Mouse (Mus musculus): Measurements from ENCODE around the gene Lipt2. TPM values are rescaled to one million over a fixed set of nuclear protein-coding genes. Genes with fewer than 3 reads are reported as not detected.

The Lipt2 gene
- total RNA-seq, 2 experiments from 2014 or later = not detected

DNA sequence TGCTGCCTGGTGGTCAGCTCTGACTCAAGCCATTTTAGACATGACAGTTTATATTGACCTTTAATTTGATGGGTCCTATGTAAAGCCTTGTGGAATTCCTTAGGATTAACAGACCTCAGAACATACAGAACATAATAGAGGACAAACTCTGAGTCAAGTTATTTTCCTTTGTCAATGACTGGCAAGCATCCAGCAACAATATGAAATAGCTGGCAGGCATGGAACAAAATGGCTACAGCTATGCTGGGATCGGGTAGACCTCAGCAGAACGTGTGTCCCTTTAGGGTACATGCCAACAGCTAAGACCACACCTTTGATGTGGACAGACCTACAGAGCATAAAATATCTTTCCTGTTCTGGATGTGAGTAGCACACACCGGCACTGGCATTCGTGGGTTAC lies 4.4 kb downstream of the Lipt2 start:
- no peak for ATAC-seq (replicated peaks; ENCODE audit: low FRiP score, poor library complexity, severe bottlenecking)

DNA sequence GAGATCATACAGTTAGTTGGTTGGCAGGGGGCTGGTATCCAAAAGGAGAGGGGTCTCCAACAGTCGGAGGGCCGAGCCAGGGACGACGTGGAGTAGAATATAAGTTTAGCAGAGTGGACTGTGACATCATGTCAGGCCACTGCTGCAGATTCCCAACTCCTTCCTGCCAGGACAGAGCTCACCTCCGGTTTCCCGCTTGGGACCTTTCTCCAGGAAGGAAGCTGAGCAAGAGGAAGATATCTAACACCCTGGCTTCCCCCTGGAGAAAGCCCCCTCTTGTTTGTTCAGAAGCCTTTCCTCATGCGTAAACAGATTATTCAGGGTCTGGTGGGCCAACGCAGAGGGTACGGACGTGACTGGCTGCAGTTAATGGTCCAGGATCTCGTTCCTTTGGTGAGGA lies 9.6 kb downstream of the Lipt2 start:
- ATAC-seq (replicated peaks; ENCODE audit: low FRiP score, poor library complexity, severe bottlenecking) = no peak

DNA sequence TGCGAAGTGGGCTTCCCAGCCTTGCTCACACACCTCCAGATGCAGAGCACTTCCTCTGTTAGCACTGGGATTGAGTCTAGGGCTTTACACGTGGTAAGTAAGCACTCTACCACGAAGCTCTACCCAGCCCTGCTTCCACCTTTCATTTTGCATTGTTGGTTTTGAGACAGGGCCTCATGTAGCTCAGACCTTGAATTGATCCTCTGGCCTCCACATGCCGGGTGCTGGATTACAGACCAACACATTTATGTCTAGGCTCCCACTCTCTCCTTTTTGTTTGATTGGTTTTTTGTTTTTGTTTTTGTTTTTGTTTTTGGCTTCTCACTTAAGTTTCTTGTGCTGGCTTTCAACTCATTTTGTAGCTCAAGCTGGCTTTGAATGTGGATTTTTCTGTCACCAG lies 11.7 kb downstream of the Lipt2 start:
- no peak for ATAC-seq (replicated peaks; ENCODE audit: low FRiP score, poor library complexity, severe bottlenecking)

DNA sequence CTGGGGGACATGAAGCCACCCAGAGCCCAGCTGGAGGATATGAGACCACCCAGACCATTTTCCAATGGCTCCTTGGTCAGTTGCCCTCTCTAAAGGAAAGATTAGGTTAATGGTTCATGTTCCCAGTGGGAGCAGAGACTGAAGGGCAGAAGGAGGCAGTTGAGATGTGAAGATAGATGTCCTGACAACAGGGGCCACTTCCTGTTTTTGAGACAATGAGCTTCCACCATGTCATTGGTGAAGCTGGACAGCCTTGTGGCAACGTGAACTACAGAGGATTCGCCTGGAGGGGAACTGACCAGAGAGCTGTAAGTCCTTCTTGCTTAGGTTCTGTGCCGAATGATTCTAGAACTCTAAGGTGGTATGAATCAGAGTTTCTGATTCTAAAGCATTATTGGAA lies 17.2 kb downstream of the Lipt2 start, which contains the start of gene Kcne3:
Gene Kcne3, plus strand, starts transcription at position 234 of the 400 bp plus-strand sequence.
- no peak for ATAC-seq (replicated peaks; ENCODE audit: low FRiP score, poor library complexity, severe bottlenecking)

DNA sequence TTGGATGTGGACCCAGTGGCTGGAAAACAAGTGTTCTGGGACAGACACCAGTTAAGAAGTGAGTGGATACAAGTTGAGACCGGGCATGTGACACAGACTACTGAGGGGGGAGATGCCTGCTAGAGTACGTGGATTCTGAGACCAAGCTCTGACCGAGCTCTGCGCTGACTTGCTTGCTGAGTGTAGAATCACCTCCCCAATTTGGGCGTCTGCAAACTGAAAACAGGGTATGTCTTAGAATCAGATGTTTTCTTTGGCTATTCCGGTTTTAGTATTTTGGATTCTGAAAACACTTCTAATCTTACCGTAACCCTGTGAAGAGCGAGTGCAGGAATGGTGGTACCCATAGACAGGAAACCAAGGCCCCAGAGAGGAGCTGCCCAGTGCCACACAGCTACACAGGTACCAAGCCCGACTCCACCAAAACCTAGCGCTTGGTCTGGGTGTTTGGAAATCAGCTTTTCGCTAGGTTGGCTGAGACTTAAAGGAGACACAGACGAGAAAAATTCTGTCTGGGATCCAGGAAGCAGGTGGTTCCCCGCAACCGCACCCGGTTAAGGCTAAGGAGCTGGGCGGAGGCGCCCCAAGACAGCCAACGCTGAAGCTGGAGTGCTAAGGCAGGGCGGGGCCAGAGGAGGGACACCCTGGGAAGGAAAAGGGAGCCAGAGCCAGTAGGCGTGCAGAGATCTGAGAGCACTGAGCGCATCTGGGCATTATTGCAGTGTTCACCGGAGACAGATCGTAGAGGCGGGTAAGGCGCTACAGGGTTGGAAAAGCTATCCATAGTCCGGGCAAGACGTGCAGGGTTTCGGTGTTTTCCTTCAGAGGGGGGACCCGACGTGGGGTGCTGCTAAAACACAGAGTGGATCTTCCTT lies 19.2 kb downstream of the Lipt2 start:
- peak; percentile 75 for ATAC-seq (replicated peaks; ENCODE audit: low FRiP score, poor library complexity, severe bottlenecking)

DNA sequence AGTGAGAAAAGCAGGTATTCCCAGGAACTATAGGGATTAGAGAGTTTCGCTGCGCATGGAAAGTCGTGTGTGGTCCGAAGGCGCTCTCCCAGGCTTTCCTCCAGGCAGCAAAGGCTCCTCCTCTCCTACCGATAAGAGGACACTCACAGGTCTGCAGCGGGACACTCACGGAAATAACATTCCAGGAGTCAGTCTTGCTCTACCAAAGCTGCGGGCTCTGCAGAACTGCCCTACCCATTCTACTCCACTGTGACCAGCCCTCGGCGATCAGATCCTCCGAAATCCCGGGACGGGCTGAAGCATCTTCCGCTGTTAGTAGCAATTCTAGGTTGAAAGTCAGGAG lies 19.8 kb downstream of the Lipt2 start:
- 0 out of 2 replicates have a peak, but pooled peaks have one; percentile 26 for ATAC-seq (replicated peaks; ENCODE audit: low FRiP score, poor library complexity, severe bottlenecking)

DNA sequence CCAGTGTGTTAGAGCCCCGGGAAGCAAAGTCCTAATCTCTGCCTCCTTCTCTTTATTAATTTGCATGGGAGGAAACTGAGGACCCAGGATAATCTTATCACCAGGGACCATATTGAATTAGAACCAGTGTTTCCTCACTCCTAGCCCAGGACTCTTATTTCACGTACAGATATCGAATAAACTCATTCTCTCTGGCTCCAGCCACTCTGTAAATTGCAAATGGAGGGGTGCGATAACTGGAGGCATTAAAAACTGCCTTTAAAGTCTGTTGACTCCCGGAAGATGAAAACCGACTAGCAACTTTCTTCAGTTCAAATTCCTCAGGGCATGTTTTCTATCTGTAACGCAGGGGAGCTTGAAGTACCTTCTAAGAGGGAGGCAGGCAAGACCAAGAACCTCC lies 20.3 kb downstream of the Lipt2 start:
- ATAC-seq (replicated peaks; ENCODE audit: low FRiP score, poor library complexity, severe bottlenecking) = no peak

DNA sequence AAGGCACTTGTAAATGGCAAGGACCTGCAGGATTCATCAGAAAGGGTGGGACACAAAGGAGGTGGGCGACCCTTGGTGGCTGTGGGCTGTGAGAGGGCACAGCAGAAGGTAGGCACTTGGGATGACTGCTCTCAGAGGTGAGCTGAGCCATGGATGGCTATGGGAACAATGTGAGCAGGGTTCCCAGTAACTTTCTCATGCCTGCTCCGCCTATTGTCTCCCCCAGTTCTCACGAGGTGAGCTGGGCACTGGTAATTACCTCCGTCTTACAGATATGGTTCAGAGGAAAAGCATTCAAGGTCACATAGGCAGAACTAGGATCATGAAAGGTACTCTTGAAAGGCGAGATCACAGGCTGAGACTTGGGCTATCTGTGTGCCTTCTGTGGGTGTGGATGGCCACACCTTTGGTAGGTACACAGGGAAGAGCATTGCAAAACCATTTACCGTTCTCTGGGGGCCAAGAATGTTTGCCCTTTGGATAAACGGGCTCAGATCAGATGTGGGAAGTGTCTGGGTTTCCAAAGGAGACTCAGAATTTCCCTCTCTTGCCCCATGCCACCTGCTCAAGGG lies 20.8 kb downstream of the Lipt2 start:
- ATAC-seq (replicated peaks; ENCODE audit: low FRiP score, poor library complexity, severe bottlenecking) = no peak

DNA sequence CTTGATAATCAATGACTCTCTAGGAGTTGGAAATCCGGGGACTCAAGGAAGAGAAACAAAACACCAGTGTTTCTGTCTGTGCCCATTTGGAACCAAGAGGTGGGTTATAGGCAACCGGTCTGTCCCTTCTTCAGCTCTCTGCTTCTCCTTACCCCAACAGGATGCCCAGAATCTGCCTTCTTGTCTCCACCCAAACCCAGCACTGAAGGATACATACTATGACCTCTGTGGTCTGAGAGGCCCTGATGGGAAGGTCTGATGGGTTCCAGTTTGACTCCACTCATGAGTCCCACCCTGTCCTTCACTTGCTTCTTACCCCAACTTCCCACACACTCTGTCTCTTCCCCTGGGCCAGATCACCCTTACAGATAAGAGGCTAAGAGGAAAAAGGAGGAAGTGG lies 22.1 kb downstream of the Lipt2 start:
- ATAC-seq (replicated peaks; ENCODE audit: low FRiP score, poor library complexity, severe bottlenecking) = no peak

DNA sequence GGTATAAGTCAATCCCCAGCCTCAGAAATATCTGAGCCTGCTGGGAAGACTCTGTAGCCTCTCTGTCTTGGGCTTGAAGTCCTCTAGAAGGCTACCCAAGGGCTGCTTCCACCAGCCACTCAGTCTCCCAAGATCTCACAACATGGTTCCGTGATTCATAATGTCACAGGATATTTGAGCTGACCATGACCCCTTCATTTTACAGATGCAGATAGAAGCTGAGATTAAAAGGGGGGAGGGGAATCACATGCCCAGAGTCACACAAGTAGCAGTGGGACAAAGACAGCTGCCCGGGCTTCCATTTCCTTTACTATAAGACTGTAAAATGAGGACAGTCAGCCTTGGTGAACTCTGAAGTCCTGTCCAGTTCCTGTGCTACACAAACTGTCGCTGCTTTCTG lies 22.5 kb downstream of the Lipt2 start:
- no peak for ATAC-seq (replicated peaks; ENCODE audit: low FRiP score, poor library complexity, severe bottlenecking)

DNA sequence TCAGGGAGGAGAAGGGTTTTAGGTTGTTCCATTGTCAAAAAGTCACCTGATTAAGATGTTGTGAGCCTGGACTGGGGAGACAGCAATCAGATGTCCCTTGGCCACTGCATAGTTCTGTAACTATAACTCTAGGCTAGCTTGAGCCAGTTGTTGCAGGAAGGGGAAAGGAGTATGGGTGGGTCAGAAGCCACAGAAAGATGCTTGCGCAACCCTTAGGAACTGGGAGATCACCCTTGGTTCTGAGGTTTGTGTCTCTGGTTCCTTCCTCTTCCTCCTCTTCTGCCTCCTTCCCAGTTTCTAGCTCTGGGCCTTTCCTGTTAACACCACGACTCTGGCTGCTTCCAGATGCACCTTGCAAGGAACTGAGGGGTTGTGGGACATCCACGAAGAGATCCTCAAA lies 23.3 kb downstream of the Lipt2 start:
- no peak for ATAC-seq (replicated peaks; ENCODE audit: low FRiP score, poor library complexity, severe bottlenecking)

DNA sequence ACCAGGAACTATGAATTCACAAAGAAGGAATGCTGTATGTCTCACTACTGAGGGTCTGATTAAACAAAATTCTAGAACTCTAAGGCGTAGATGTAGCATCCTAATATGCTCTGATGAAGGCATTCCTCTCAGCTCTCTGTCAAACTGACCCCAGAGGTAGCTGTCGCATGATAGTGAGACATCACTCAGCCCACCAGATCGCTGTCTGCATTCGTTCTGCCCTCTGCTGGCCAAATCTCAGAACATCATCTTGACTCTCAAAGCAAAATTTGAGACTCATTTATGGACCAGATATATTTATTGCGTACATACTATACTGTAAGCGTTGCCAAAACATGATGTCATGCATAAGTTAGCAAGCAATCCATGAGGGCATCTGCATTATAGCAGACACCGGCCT lies 28.5 kb downstream of the Lipt2 start:
- ATAC-seq (replicated peaks; ENCODE audit: low FRiP score, poor library complexity, severe bottlenecking) = no peak

DNA sequence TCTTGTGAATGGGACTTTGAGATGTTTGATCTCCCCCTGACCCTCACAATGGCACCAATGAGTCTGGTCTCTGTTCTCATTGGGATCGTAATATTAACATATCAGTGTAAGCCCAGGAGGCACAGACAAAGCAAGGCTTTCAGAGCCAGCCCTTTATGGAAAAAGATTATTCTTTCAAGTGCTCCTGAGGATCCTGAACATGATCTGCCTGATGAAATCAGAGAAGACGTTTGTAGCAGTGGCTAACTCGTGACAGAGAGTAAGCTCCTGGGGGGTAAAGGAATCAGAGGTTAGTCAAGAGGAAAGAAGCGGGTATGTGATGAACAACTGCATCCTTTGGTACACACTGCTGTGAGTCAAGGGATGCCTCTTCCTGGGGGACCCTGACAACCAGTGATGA lies 31.1 kb downstream of the Lipt2 start:
- no peak for ATAC-seq (replicated peaks; ENCODE audit: low FRiP score, poor library complexity, severe bottlenecking)

DNA sequence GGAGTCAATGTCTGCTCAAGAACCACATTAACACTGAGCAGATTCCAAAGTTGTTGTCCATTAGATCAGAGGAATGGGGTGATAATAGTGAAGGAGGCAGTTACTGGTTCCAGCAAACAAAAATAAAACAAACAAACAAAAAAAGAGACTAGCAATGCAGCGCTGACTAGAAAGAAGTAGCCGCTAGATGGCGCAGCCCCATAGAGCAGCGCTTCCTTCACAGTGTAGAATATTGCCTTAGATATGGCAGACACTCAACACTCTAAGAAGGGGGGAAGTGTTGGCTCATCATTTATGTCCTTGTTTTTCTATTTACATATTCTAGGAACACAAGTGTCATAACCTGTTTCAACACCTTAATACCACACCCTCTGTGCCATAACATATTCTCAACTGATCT lies 31.7 kb downstream of the Lipt2 start:
- ATAC-seq (replicated peaks; ENCODE audit: low FRiP score, poor library complexity, severe bottlenecking) = peak; percentile 78; the same call in 1 of the 2 replicates

DNA sequence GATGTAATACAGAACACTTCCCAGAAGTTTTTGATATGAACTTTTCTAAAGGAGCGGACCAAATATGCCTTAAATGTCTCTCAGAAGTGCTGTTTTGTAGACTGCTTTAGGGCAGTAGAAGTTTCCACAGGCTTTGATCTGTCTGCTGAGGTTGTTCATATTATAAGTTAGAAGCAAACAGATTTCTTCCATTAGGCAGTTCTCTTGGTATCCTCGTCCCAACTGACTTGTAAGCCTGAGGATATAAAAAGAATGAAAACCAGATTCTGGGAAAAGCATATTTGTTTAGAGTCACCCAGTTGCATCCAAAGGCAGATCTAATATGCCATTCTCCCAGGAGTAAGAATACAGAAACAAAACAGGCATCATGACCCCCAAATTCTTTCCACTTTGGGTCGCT lies 42.1 kb downstream of the Lipt2 start:
- no peak for ATAC-seq (replicated peaks; ENCODE audit: low FRiP score, poor library complexity, severe bottlenecking)

DNA sequence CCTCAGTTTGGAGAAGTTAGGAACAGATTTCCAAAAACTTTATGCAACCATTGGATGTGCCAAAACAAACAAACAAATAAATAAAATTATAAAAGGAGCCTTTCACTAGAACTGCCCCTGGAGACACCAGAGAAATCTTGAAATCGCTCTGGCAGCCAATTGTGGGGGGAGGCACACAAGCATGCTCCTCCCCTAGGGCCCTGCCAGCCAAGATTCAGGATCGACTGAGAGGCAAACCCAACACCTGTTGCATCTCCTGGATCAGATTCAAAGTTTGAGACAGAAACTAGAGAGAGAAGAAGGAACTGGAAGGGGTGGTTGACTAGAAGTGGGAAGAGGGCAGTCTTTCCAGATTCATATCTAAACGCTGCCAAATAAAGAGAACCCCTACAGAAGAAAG lies 44.5 kb downstream of the Lipt2 start:
- ATAC-seq (replicated peaks; ENCODE audit: low FRiP score, poor library complexity, severe bottlenecking) = no peak

DNA sequence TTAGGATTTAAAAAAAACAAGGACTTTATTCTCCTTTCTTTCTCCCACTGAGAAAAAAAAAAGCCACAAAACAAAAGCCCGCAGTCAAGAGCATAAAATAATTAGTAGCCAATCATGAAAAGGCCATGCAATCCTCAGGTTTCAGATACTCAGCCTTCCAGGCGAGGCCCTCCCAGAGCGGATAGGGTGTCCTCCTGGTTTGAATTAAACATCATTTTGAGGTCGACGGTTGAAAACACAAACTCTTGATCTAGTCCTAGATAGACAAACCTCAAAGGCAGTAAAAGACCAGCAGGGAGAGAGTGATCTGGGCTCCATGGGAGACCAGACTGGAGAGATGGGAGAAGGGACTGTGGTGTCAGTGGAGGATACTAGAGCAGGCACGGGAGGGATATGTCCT lies 45.8 kb downstream of the Lipt2 start:
- no peak for ATAC-seq (replicated peaks; ENCODE audit: low FRiP score, poor library complexity, severe bottlenecking)

DNA sequence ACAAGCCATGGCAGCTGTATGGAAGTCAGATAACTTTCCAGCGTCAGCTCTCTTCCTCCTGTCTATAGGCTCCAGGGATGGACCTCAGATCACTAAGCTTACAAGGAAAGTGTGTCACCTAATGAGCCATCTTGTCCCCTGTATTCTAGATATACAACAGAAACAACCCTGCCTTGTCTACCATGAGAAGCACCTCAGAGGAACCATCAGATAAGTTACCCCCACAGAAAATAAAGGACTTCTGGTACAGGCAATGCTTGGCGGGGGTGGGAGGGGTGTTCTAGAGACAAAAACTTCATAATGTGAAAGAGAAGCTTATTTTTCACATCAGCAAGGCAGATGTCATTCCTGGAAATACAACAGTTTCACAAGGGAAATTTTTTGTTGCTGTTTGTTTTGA lies 47.1 kb downstream of the Lipt2 start:
- no peak for ATAC-seq (replicated peaks; ENCODE audit: low FRiP score, poor library complexity, severe bottlenecking)

DNA sequence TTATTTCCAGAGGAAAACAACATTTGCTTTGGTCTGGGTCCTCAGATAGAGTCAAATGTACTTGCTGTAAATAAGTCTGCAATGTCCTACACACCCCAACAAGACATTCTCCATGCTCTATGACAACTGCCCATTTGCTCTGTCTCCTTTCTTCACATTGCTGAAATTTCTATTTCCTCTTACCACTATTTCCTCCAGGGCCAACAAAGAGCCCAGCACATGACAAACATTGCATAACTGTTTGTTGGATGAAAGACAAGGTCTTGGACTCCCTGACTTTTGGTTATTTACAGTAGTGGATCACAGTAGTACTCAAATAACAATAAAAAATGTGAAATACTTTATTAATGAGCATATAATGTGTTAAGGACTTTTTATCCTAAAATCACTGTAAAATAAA lies 48.8 kb downstream of the Lipt2 start:
- no peak for ATAC-seq (replicated peaks; ENCODE audit: low FRiP score, poor library complexity, severe bottlenecking)

Data from erythroid progenitor cell, adult 5-6 weeks (primary cell).